Mouse (Mus musculus): ENCODE data around the gene Gal3st3.

Gal3st3 gene

GRCm38 (mm10) chr19:5297903-5298800 lies at the start of gene Gal3st3:
Gal3st3 (plus strand) TSS chr19:5298331.
- DNase-seq (ENCODE audit: low read depth, low spot score) = no peak

GRCm38 (mm10) chr19:5257140-5257539 lies 41.0 kb upstream of the Gal3st3 start:
- DNase-seq (ENCODE audit: low read depth, low spot score) = peak; percentile 84

- no peak for DNase-seq (ENCODE audit: low read depth, low spot score)
Measured at GRCm38 (mm10) chr19:5267015-5267414, 31.1 kb upstream of the Gal3st3 start.

GRCm38 (mm10) chr19:5268017-5268416 lies 30.1 kb upstream of the Gal3st3 start:
- DNase-seq (ENCODE audit: low read depth, low spot score) = no peak

- DNase-seq (ENCODE audit: low read depth, low spot score) = no peak
Measured at GRCm38 (mm10) chr19:5268875-5269274, 29.3 kb upstream of the Gal3st3 start.

- DNase-seq (ENCODE audit: low read depth, low spot score) = no peak
Measured at GRCm38 (mm10) chr19:5269392-5269791, 28.7 kb upstream of the Gal3st3 start.

GRCm38 (mm10) chr19:5271430-5271829 lies 26.7 kb upstream of the Gal3st3 start:
- no peak for DNase-seq (ENCODE audit: low read depth, low spot score)

- peak; percentile 51 for DNase-seq (ENCODE audit: low read depth, low spot score)
Measured at GRCm38 (mm10) chr19:5272326-5272795, 25.8 kb upstream of the Gal3st3 start.

- DNase-seq (ENCODE audit: low read depth, low spot score) = peak; percentile 97
Measured at GRCm38 (mm10) chr19:5272801-5273733, 25.1 kb upstream of the Gal3st3 start, which contains the start of gene Pacs1. Pacs1 (minus strand) TSS chr19:5273119.

- DNase-seq (ENCODE audit: low read depth, low spot score) = no peak
Measured at GRCm38 (mm10) chr19:5273916-5274315, 24.2 kb upstream of the Gal3st3 start.

- no peak for DNase-seq (ENCODE audit: low read depth, low spot score)
Measured at GRCm38 (mm10) chr19:5274641-5275040, 23.5 kb upstream of the Gal3st3 start.

GRCm38 (mm10) chr19:5275736-5276135 lies 22.4 kb upstream of the Gal3st3 start:
- peak; percentile 12 for DNase-seq (ENCODE audit: low read depth, low spot score)

GRCm38 (mm10) chr19:5276531-5276930 lies 21.6 kb upstream of the Gal3st3 start:
- DNase-seq (ENCODE audit: low read depth, low spot score) = peak; percentile 16

- DNase-seq (ENCODE audit: low read depth, low spot score) = peak; percentile 44
Measured at GRCm38 (mm10) chr19:5277140-5277539, 21.0 kb upstream of the Gal3st3 start.

GRCm38 (mm10) chr19:5278381-5278780 lies 19.8 kb upstream of the Gal3st3 start:
- no peak for DNase-seq (ENCODE audit: low read depth, low spot score)

GRCm38 (mm10) chr19:5294972-5295735 lies 3.0 kb upstream of the Gal3st3 start, which contains the start of gene Sf3b2:
Sf3b2 (minus strand) TSS chr19:5295455.
- DNase-seq (ENCODE audit: low read depth, low spot score) = peak; percentile 99

GRCm38 (mm10) chr19:5295736-5296075 lies 2.4 kb upstream of the Gal3st3 start:
- DNase-seq (ENCODE audit: low read depth, low spot score) = no peak

- DNase-seq (ENCODE audit: low read depth, low spot score) = no peak
Measured at GRCm38 (mm10) chr19:5296630-5297029, 1.5 kb upstream of the Gal3st3 start.

GRCm38 (mm10) chr19:5300588-5300987 lies 2.5 kb downstream of the Gal3st3 start:
- DNase-seq (ENCODE audit: low read depth, low spot score) = no peak

GRCm38 (mm10) chr19:5302455-5302854 lies 4.3 kb downstream of the Gal3st3 start:
- peak; percentile 70 for DNase-seq (ENCODE audit: low read depth, low spot score)

- no peak for DNase-seq (ENCODE audit: low read depth, low spot score)
Measured at GRCm38 (mm10) chr19:5306279-5306678, 8.1 kb downstream of the Gal3st3 start.
